Mouse (Mus musculus) right cerebral cortex, postnatal 4 days (tissue): ENCODE measurements at regions not wholly inside any gene's neighbourhood (a gene's known extent, or its start where the extent isn't known, plus 50 kb on each side); places are given as distances from the start of the nearest gene placed in this dataset.

Source experiments
- DNase-seq: peaks from one replicate; pipeline ENCODE4 v3.0.0-alpha.2; 2022

GRCm38 (mm10) chr10:51291412-51292207 is 188.8 kb upstream of the Gm49339 start:
- no peak for DNase-seq

- DNase-seq: no peak
Measured at GRCm38 (mm10) chr10:51312814-51313213, 167.6 kb upstream of the Gm49339 start.

GRCm38 (mm10) chr10:51320207-51320606 is 160.2 kb upstream of the Gm49339 start:
- no peak for DNase-seq

GRCm38 (mm10) chr10:51328772-51329171 is 151.6 kb upstream of the Gm49339 start:
- no peak for DNase-seq

- no peak for DNase-seq
Measured at GRCm38 (mm10) chr10:51329386-51329785, 151.0 kb upstream of the Gm49339 start.
